Mouse (Mus musculus): Measurements from ENCODE around the gene 4931409K22Rik.
A peak's percentile ranks its signal among the peaks of the same experiment; 100 is the strongest.

Gene 4931409K22Rik

DNA sequence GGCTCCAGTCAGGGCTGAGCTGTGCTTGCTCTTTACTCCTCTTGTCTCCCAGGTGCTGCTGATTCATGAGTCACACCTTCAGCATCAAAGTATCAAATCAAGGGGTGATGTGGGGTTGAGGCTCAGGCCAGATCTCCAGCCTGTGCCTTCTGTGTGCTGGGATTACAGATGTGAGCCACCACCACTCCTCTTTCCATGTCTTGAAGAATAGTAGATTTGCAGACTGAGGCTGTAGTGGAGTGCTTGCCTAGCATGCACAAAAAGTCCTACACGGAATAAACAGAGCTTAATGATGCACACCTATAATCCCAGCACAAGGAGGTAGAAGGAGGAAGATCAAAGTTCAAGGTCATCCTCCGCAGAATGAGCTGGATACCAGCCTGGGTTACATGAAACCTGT lies at the start of gene 4931409K22Rik:
TSS of gene 4931409K22Rik (minus strand) at position 101 of the 400 bp plus-strand sequence.
- Histone ChIP-seq H3K27me3 (ENCODE audit: control insufficient read depth, insufficient read depth, low read length, poor library complexity, severe bottlenecking) (no peaks in the 10 kb centered on the region), H3K36me3 (ENCODE audit: control insufficient read depth, insufficient read depth, low read length, poor library complexity, severe bottlenecking) (no peaks in the 10 kb centered on the region)
- DNase-seq (ENCODE audit: low read depth, low spot score), result no peak

DNA sequence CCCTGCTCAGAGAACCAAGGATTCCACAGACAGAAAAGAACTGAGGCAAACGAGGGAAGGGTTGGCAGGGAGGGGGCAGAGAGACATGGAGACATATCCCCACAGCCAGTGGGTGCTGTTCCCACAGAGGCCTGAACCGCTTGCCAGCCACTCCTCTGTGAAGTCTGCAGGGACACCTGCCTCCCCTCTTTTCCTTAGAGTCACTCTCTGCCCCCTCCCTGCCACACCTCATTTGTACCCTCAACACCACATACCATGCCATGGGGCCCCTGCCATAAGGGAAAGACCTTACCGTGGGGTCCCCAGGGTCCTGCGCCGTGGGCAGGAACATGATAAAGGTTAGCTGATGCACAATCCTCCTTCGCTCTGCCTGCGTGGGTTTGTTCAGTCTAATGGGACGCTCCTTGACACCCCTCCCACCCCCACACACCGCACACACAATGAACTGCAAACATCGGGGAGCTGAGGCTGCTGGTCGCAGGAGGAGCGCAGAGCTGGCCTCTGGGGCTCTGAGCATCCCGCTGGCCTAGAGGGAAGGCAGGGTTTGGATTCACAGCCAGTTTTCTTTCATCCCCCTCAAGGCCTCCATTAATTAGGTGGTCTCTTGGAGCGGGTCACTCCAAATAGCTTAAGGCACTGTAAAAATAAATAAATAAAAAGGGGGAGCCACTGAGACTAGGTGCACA lies 49.5 kb upstream of the 4931409K22Rik start:
- Histone ChIP-seq H3K27me3 (ENCODE audit: control insufficient read depth, insufficient read depth, low read length, poor library complexity, severe bottlenecking) (no peaks in the 10 kb centered on the region), H3K36me3 (ENCODE audit: control insufficient read depth, insufficient read depth, low read length, poor library complexity, severe bottlenecking) (no peaks in the 10 kb centered on the region)
- DNase-seq (ENCODE audit: low read depth, low spot score), result no peak

DNA sequence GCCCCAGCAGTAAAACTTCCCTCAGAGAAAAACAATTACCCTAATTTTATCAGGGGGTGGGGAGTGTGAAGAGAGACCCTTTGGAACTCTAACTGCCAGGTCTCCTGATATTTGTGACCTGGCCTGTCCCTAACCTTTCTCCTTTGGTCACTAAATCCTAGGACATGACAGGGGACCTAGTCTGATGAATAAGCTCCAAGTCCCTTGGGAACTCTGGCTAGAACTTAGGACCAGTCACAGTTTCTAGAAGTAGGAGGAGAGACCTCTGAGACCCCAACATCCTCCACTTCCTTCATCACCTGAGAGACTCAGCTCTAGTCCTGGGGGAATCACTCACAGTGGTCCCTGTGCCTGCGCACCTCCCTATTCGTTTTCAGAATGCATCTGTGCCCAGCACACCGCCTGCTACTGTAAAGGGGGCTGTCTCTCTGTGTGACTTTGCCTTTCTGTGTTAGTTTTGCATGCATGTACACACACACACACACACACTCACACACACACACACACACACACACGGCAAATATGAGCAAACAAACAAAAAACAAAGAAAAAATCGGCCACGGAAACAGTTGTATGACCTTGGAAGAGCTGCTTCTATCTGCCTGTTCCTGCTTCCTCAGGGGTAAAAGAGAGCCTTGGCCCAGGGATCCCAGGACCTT lies 48.8 kb upstream of the 4931409K22Rik start:
- Histone ChIP-seq H3K36me3 (ENCODE audit: control insufficient read depth, insufficient read depth, low read length, poor library complexity, severe bottlenecking) (no peaks in the 10 kb centered on the region), H3K27me3 (ENCODE audit: control insufficient read depth, insufficient read depth, low read length, poor library complexity, severe bottlenecking) (no peaks in the 10 kb centered on the region)
- no peak for DNase-seq (ENCODE audit: low read depth, low spot score)

DNA sequence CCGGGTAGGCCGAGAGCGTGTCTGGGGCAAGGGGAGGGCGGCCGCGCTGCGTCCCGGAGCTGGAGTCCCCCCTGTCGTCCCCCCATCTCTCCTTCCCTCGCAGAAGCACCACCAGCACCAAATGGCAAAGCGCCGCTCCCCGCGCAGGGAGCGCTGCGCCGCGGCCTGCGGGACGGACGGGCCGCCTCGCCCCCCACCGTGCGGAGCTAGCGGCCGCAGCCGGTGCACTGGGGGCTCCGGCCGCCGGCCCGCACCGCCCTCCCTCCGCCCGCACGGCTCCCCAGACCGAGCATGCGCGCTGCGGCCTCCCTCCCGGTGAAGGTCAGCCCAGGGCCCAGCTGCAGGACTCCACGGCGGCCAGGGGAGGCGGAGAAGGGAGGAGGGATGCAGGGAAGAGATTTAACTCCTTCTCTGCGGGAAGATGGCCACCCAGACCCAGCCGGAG lies 48.1 kb upstream of the 4931409K22Rik start:
- Histone ChIP-seq H3K27me3 (ENCODE audit: control insufficient read depth, insufficient read depth, low read length, poor library complexity, severe bottlenecking) (no peaks in the 10 kb centered on the region), H3K36me3 (ENCODE audit: control insufficient read depth, insufficient read depth, low read length, poor library complexity, severe bottlenecking) (no peaks in the 10 kb centered on the region)
- DNase-seq (ENCODE audit: low read depth, low spot score), result no peak

DNA sequence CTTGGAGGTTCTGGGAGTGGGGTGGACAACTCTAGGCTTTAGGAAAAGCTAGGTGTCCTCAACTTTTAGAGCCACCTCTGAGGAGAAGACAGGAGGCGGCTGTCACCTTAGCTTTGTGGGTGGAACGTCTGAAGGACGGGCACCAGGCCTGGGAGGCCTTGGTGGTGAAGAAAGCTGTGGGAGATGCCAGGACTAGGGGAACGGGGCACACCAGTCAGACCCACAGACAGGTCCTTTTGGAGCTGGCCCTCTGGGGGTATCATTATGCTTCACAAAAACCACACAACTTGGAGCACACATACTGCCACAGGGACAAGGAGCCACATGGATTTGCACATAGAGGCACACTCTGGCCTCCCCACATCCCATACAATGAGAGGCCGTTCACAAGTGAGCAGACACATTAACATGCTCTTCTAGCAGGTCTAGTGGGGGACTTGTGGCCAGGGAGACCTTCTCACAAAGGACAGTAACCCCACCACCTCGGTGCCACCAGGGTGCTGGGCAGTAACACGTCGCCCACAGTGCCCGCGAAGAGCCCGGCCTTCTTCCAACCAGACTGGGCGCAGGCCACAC lies 47.6 kb upstream of the 4931409K22Rik start:
- H3K27me3 ChIP-seq (ENCODE audit: control insufficient read depth, insufficient read depth, low read length, poor library complexity, severe bottlenecking), result no peaks in the 10 kb centered on the region
- no peak for DNase-seq (ENCODE audit: low read depth, low spot score)

DNA sequence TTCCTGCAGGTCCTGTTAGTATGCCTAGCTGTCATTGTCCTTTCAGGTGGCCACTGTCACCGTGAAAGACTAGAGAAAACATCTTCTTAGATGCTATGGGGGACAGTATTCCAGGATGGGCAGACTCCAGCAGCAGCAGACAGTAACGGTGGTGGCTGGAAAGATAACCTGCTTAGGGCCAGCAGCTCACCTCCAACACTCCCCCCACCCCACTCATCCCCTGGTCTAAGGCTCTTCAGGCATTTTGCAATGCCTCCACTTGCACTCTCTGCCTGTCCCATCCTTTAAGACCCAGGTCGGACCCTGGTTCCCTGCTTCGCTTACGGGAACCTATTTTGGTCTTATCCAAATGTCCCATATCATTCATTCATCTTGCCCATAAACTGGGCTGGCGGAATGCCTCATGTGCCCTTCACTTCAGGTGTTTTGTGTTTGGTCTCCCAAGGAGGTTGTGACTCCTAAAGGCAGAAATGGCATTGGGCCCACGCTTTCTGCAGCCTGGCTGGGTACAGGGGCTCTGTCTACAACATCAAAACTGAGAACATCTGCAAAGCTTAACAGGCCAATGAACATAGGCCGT lies 46.9 kb upstream of the 4931409K22Rik start:
- Histone ChIP-seq H3K27me3 (ENCODE audit: control insufficient read depth, insufficient read depth, low read length, poor library complexity, severe bottlenecking) (no peaks in the 10 kb centered on the region), H3K36me3 (ENCODE audit: control insufficient read depth, insufficient read depth, low read length, poor library complexity, severe bottlenecking) (no peaks in the 10 kb centered on the region)
- no peak for DNase-seq (ENCODE audit: low read depth, low spot score)

More for the DNA sequence above, 47.6 kb upstream of the 4931409K22Rik start:
- H3K36me3 ChIP-seq (ENCODE audit: control insufficient read depth, insufficient read depth, low read length, poor library complexity, severe bottlenecking), result no peaks in the 10 kb centered on the region

DNA sequence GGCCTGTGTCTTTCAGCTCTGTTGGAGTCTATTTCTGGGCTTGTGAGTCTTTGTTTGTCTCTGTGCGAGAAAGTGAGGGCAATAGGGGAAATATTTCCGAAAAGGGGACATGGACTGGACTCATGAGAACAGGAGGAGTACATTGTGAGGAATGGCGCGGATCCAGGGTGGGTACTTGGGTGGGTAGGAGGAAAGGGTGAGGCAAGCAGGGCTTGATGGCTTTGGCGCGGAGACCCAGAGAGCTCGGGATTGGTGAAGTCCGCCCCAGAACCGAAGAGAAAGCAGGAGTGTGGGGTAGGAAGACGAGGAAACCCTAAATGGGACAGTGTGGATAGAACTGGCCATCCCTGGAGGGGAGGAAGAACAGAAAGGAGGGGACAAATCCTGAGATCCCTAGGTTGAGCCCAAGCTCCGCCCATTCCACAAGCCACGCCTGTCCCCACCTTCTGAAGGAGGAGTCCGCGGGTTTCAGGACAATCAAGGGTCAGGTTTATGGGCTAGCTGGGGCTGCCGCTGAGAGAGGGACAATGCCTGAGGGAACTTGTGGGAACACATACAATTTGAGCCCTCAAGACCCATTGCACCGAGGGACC lies 46.2 kb upstream of the 4931409K22Rik start:
- Histone ChIP-seq H3K27me3 (ENCODE audit: control insufficient read depth, insufficient read depth, low read length, poor library complexity, severe bottlenecking) (no peaks in the 10 kb centered on the region), H3K36me3 (ENCODE audit: control insufficient read depth, insufficient read depth, low read length, poor library complexity, severe bottlenecking) (no peaks in the 10 kb centered on the region)
- no peak for DNase-seq (ENCODE audit: low read depth, low spot score)

DNA sequence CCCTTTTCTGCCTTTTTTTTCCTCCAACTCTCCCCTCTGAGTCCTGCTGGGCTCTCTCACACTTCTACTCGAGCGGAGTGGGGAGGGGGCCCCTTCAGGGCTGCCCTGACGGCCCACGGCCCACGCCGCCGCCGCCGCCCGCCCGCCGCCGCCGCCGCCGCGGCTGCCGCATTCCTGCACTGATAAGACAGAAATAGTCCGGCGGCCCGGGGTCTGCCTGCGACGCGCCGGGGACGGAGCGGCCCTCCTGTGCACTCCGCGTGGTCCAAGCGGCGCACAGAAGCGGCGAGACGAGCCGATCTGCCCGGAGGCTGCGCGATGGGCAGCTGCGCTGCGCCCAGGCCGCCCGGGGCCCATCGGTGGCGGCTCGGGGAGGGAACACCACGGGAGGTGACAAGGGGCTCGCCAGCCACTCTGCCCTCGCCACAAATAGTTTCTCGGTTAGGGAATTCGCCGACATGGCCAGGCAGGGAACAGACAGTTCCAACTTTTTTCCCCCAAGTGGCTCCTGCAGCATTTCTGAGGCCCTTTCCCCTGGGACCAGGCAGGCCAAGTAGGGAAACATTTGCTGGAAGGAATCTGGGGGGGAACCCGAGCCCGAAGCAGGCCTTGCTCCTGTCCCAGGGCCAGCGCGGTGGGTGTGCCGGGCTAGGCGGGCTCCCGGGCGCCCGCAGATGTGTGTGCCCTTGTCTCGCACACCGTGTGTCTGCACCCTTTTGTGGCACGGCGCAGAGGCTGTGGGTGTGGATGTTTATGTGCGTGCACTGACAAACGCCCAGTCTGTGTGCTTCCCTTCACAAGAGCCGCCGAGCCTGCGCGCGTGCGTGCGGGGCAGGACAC lies 45.5 kb upstream of the 4931409K22Rik start:
- no peaks in the 10 kb centered on the region for H3K27me3 ChIP-seq (ENCODE audit: control insufficient read depth, insufficient read depth, low read length, poor library complexity, severe bottlenecking)
- no peaks in the 10 kb centered on the region for H3K36me3 ChIP-seq (ENCODE audit: control insufficient read depth, insufficient read depth, low read length, poor library complexity, severe bottlenecking)
- peak; percentile 38 for DNase-seq (ENCODE audit: low read depth, low spot score)

DNA sequence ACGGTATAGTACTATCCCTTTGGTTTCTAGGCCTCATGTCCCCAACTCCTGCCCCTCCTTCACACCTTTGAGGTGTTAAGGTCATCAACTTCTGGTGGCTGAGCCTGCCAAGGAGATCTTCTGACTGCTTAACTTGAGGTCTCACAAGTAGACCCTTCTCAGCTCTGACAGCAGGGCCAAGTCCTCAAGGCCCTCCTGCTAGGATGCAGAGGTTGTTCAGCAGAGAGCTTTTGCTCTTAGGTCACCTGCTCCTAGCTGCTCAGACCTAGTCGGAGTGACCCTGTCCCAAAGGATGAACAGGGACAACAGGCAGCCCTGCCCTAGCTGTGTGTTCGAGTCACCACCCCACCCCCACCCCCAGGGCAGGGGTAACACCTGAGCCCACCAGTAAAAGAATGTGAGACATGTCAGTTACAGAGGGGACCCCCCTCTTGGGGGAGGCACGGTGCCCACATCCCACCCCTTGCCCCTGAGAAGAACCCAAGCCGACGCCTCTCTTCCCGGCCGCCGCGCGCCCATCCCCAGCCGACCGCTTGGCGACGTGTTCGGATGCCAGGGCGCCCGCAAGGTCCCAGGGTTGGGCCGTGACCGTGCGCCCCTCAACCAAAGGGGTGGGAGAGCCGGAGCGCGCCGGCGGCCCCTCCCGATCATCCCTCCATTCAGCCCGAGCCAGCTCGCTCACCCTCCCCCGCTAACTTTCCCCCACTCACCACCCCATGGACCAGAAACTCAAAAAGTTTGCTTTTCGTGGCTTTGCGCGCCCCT lies 44.6 kb upstream of the 4931409K22Rik start:
- Histone ChIP-seq H3K36me3 (ENCODE audit: control insufficient read depth, insufficient read depth, low read length, poor library complexity, severe bottlenecking) (no peaks in the 10 kb centered on the region), H3K27me3 (ENCODE audit: control insufficient read depth, insufficient read depth, low read length, poor library complexity, severe bottlenecking) (no peaks in the 10 kb centered on the region)
- no peak for DNase-seq (ENCODE audit: low read depth, low spot score)

DNA sequence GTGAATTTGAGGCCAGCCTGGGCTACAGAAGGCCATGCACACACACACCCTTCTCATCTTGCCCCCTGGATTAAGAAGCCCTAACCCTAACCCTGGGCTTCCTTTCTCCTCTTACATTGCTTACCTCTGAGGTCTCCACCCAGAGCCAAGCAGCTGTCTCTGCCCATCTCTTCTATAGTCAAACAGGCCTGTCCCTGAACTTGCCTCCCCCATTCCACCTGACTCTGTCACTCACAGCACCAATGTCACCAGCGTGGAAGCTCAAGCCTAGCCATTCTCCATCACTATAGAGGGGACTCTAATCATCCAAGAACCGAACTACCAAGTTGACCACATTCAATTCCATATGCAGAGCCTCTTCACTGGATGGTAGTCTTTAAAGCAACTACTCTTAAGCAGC lies 43.6 kb upstream of the 4931409K22Rik start:
- no peak for DNase-seq (ENCODE audit: low read depth, low spot score)
- no peaks in the 10 kb centered on the region for H3K36me3 ChIP-seq (ENCODE audit: control insufficient read depth, insufficient read depth, low read length, poor library complexity, severe bottlenecking)
- no peaks in the 10 kb centered on the region for H3K27me3 ChIP-seq (ENCODE audit: control insufficient read depth, insufficient read depth, low read length, poor library complexity, severe bottlenecking)

DNA sequence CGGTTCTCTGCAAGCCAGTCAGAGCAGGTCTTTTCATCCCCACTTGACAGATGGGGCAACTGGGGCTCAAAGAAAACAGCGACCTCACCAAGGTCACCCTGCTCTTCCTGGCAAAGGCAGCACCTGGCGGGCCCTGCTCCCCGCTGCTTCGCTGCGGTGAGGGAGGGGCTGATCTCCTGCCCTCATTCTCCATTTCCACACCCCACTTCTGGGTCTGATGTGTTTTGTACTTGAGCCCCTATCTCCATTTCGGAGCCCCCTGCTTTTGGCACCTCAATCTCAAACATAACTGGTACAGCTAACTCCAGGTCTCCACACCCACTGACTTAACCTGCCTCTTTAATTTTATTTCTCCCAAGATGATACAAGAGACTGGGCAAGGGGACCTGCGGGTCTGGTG lies 42.5 kb upstream of the 4931409K22Rik start:
- DNase-seq (ENCODE audit: low read depth, low spot score), result no peak
- no peaks in the 10 kb centered on the region for H3K27me3 ChIP-seq (ENCODE audit: control insufficient read depth, insufficient read depth, low read length, poor library complexity, severe bottlenecking)
- H3K36me3 ChIP-seq (ENCODE audit: control insufficient read depth, insufficient read depth, low read length, poor library complexity, severe bottlenecking), result no peaks in the 10 kb centered on the region

DNA sequence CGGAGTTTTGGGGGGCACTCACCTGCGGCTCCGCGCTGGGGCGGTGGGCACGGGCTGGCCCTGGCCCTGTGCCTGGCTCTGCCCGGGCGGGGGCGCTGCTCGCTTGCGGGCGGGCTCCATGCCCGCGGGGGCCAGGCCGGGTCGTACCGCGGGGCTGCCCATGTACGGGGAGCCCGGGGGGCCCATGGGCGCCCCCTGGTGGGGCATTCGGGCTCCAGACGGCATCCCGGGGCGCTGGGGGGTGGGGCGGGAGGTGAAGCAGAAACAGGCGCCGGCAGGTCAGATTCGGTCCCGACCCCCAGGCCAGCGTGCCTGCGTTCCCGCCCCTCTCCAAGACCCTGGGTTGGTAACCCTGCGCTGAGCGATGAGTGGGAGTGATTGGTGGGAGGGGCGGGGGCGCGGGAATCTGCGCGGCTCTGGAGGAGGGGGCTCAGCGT lies 42.0 kb upstream of the 4931409K22Rik start:
- Histone ChIP-seq H3K27me3 (ENCODE audit: control insufficient read depth, insufficient read depth, low read length, poor library complexity, severe bottlenecking) (no peaks in the 10 kb centered on the region), H3K36me3 (ENCODE audit: control insufficient read depth, insufficient read depth, low read length, poor library complexity, severe bottlenecking) (no peaks in the 10 kb centered on the region)
- DNase-seq (ENCODE audit: low read depth, low spot score), result peak; percentile 70

DNA sequence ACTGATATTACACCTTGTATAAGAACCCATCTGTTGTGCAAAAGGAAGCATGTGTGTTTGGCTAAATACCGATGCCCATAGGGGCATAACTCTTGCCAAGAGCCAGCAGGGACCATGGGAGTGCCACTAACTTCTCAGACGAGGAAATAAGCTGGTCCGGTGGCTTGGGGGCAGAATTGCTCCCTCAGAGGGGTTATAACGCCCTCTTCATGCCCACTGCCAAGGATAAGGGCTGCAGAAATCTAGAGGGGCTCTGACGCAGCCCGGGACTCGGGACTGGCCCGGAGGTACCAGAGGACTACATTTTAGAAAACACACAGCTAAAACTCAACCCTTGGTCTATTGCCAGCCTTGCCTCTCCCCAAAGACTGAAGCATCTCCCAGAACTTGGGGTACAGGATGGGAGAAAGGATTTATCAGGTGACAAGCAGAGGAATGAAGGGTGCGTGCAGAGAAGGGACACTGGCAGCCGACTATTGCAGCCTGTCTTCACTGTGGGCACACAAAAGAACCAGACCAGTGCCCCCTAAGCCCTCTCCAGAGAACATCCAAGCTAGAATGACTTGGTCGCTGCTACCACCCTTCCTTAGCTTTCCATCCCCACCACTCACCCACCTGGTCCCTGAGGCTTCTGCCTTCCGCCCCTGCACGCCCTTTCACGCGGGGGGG lies 41.4 kb upstream of the 4931409K22Rik start:
- no peak for DNase-seq (ENCODE audit: low read depth, low spot score)
- H3K36me3 ChIP-seq (ENCODE audit: control insufficient read depth, insufficient read depth, low read length, poor library complexity, severe bottlenecking), result no peaks in the 10 kb centered on the region
- H3K27me3 ChIP-seq (ENCODE audit: control insufficient read depth, insufficient read depth, low read length, poor library complexity, severe bottlenecking), result no peaks in the 10 kb centered on the region
